Mouse (Mus musculus) urinary bladder, postnatal 10 days (tissue): ENCODE measurements around the gene Gria1.

Source experiments
- DNase-seq: peaks from one replicate; pipeline ENCODE4 v3.0.0; 2022; ENCODE audit warnings: low spot score

Gria1 gene

DNA sequence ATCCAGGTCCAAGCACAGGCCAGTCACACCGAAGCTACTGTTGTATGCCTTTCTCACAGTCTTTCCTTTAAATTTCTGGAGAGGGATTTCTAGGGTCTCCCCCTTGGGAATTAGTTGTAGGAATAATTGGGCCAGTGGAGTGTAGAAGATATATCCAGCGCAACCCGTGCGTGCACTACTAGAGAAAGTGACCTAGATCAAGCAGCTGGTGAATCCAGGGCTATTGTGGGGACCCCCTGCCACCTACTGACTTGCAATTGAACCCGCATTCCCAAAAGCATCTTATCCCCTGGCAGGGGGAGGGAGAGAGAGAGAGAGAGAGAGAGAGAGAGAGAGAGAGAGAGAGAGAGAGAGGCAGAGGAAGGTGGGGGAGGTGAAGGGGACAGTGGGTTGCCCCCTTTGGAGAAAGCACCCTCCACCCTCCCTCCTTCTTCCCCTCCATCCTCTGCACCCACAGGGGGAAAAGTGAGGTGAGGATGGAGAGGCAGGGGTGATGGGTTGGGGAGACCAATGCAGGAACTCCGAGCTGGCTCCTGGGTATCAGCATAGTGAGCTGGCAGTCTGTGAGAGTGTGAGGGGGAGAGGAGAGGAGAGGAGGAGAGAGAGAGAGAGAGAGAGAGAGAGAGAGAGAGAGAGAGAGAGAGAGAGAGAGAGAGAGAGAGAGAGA is at the start of gene Gria1:
Gene Gria1, plus strand, starts transcription at position 364 of the 667 bp plus-strand sequence.
- DNase-seq, result no peak

GRCm38 (mm10) chr11:56961751-56962150 is 49.4 kb upstream of the Gria1 start:
- DNase-seq, result no peak

DNA sequence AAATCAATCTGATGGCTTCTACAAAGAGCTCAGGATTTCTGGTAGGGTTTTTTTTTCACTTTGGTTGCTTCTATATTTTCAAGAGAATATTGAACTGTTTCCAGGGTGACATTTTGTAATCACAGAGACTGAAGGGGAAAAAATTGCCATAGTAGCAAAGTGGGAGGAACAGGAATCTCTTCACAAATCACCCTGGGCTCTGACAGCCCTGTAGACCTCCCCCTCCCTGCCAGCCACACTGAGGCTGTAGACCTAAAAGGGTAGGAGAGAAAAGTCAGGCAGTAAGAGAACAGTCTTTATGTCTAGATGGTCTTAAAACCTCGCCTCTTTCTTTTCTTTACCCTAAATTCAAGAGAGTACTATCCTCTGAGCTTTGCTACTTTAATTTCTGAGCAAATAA is 38.4 kb upstream of the Gria1 start:
- DNase-seq, result no peak

DNA sequence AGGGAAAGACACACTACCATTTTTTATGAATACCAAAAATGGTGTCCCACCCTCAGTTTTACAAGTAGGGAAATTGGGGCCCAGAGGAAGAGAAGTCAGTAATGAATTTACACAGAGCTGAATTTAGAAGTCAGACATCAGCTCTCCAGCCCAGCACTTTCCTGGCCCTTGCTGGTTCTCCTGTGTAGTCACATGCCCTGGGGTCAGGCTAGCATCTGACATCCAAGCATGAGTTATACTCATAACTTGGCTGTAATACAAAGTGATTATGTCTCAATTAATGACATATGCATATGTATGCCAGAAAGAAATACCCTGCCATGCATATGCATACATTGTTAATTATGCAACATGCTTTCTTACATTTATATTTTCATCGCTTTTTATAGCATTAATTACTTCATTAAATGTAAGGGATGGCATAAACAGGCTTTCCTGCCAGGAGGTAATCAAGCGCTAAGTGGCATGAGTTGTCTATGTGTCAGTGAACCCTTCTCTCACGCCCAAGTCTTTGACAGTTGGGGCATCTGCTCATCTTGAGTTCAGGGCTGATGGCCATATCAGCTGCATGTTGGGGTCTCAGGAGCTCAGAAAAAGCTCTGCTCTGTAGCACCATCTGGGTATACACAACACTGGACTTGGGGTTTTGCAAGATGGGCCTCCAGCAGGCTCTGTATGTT is 26.7 kb upstream of the Gria1 start:
- no peak for DNase-seq

- no peak for DNase-seq
These were observed 25.7 kb upstream of the Gria1 start for GRCm38 (mm10) chr11:56985457-56985856.

DNA sequence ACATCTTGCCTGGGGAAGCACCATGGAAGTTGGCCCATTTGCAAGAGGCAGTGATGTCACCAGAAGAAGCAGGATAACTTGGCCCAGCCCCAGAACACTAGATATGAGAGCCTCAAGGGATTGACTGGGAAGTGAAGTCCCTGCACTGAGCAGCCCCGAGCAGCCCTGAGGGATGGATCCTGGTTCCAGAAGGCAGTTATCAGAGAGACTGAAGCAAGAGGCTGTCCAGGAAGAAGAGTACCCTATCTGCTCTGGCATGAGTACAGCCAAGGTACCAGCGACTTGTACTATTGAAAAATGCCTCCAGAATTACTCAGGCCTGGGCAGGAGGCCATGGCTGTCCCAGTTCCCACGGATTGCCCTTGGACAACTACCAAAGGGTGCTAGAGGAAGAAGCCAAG is 11.6 kb upstream of the Gria1 start:
- no peak for DNase-seq

GRCm38 (mm10) chr11:57004611-57005010 is 6.6 kb upstream of the Gria1 start:
- no peak for DNase-seq

DNA sequence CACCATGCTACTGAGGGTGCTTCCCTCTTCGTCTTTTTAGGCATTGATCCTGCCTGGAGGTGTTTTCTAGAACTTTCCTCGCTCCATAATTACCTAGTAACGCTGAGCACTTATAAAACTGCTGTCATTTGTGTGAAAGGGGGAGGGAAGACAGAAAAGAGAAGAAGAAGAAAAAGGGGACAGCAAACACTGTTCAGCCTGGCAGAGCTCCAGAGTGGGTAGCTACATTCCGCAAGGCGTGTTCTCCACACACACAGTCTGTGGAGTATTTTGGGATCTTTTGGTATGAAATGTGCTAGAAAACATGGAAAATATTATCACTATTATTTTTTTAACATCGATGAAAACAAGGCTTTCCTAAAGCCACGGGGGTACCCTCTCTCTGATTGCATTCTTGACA is 5.8 kb upstream of the Gria1 start:
- no peak for DNase-seq

DNA sequence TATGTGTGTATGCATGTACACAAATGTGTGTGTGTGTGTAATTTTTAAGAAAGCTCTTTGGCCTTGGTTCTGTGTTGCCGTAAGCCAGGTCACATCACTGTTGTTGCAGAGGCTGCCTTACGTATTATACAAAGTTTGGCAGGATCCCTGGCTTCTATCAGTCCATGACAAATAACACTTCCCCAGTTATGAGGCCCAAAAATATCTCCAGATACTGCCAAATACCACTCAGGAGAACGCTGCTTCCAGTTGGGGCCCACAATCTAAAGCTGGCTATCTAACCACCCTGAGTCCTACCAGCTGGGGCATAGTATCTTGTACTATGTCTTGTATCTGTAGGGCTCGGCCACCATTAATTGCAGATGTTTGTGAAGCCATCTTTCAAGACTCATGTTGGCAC is 3.4 kb upstream of the Gria1 start:
- DNase-seq, result no peak

DNA sequence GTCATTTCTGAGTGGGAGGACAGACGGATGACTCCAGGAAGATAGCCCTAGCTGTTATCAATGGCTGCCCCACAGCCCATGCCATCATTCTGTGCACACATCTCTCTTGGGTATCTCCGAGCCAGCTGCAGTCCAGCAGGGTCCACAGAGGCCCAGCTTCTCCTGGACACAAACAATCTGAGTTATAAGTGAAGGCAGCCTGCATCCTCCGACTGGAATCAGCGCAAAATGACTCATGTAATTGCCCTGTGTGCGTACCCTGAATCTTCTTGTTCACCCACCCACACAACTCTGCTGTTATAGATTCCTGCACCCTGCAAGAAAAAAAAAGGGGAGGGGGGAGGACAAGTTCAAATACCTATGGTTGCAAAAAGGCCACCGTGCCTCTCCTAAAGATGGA is 576 bp upstream of the Gria1 start:
- DNase-seq, result no peak

- DNase-seq, result no peak
These were observed 478 bp downstream of the Gria1 start for GRCm38 (mm10) chr11:57011691-57012039.

- no peak for DNase-seq
These were observed 1.2 kb downstream of the Gria1 start for GRCm38 (mm10) chr11:57012287-57012921.

DNA sequence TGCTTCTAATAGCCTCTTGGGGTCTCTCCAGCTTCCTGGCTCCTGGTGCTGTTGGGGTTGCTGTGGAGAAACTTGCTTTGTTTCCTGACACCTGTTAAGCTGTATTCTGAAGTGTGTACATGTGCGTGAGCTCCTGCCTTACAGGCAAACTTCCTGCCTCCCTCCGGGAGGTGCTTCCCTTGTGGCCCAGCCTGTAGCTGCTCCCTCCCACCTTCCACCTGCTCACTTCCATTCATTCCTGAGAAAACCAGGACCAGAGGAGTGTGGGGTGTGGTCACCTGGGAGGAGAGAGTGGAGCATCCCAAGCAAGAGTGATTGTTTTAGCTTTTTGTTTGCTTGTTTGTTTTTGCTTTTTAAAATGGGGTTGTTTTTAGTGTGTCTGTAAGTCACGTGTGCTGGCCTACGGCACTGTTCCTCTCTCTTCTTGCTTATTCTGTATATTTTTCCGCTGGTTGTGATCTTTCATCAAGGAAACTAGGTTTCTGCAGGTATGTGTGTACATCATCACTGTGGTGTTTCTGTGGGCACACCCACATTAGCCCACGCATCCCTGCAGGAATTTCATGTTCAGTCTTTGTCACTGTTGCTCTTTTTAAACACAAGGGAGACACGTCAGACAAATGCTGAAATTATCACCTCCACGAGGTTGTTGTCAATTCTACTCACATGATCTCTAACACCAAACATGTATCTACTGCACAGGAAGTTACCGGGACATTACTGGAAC is 2.4 kb downstream of the Gria1 start:
- no peak for DNase-seq

- DNase-seq, result no peak
These were observed 3.2 kb downstream of the Gria1 start for GRCm38 (mm10) chr11:57014396-57014795.

GRCm38 (mm10) chr11:57018536-57018935 is 7.3 kb downstream of the Gria1 start:
- DNase-seq, result no peak

- no peak for DNase-seq
These were observed 11.2 kb downstream of the Gria1 start for GRCm38 (mm10) chr11:57022400-57022799.

GRCm38 (mm10) chr11:57030448-57030847 is 19.3 kb downstream of the Gria1 start:
- DNase-seq, result no peak

GRCm38 (mm10) chr11:57038807-57039206 is 27.6 kb downstream of the Gria1 start:
- DNase-seq, result no peak

- no peak for DNase-seq
These were observed 28.1 kb downstream of the Gria1 start for GRCm38 (mm10) chr11:57039306-57039705.

DNA sequence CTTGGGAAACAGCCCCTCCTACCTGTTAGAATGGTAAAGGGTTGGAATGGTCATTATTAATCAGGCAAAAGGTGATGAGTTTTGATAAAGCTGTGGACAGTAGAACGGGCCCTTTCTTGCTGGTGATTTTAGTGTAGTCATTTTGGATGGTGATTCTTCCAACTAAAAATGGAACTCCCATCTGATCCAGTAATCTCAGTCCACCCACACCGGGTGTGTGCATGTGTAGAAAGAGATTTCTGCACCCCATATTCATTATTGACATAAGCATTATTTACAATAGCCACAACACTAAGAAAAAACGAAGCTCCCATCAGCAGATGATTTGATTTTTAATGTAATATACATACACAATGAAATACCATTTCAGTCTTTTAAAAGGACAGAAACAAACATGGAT is 30.9 kb downstream of the Gria1 start:
- DNase-seq, result no peak

DNA sequence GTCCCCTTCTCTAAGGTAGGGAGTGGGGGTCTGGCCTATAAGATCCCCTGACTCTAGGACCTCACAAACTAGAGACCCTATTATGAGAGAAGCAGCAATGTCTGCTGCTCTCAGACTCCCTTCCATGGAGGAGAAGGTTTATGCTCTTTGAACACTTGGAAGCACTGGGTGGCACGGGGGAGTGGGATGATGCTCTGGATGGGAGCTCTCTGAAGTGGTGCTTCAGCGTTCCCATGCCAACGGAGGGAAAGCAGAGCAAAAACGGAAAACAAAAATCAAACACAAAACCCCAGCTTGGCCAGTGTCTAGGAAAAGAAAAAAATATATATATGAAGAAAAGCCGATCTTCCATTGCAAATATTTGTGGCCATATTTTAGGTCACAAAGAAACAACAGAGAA is 33.0 kb downstream of the Gria1 start:
- no peak for DNase-seq

DNA sequence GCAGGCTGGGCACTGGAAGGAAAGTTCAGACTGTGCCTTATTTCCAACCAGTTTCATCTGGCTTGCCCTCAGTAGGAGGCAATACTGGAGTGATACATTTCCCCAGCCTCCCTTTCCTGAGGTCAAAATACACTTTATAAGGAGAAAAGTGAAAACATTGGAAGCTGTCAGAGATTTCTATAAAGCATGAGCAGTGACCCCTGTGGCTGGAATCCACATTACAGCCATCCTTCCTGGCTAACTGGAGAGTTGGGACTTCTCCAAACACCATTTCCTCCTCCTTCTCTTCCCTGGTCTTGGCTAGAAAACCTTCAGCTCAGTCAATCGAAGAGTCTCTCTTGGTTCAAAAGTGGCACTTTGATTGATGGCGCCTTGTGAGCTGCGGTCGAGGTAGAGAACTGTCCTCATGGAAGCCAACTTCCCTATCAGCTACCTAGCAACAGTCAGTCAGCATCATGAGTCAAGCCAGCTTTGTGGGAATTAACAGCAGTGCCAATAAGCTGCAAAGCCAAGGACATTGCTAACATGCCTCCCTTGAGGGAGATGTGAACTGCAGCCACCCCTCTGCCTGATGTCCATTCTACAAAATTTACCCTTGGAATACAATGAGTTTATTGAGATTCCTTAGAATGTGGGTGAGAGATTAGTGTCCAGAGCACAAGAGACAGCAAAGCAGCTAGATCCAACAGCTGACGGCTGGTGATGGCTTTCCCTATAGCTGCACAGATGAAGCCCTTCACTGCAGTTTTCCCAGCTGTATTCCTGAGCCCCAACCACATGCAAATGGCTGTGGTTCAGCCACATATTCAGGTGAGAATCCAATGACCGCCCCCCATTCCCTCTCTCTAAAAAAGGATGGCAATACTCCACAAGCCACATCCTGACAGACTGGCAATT is 40.7 kb downstream of the Gria1 start:
- no peak for DNase-seq
